Mouse (Mus musculus) liver, postnatal 0 days (tissue): ENCODE data around the gene Casp8ap2.

ENCODE experiments used
- CTCF ChIP-seq: sonication (generic); IDR thresholded peaks from 2 replicates; pipeline ENCODE4 v1.5.1; 2016; ENCODE audit warnings: antibody characterized with exemption, low read depth
- EP300 ChIP-seq: IDR thresholded peaks from 2 replicates; pipeline ENCODE4 v1.6.1; 2016; ENCODE audit warnings: antibody characterized with exemption, low read depth, mild to moderate bottlenecking

DNA sequence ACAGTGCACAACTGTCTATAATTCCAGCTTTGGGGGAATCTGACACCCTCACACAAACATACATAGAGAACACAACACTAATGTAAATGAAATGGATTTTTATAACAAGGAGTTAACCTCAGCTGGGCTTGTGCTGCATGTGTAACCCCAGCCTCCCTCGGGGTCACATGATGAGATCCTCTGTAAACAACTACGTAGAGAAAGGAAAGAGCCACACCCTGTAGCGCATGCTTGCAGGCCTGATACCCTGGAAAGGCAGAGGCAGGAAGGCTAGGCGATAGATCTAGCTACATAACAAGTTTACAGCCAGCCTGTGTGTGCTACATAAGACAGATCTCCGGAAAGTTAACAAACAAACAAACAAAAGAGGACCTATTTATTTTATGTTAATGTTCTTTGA lies 36.4 kb downstream of the Casp8ap2 start:
- no peak for TF ChIP-seq CTCF
- no peak for TF ChIP-seq EP300
